Mouse (Mus musculus) Patski (cell line): ENCODE results near the gene Nrap. TPM values are rescaled to one million over a fixed set of nuclear protein-coding genes. Genes with fewer than 3 reads are reported as not detected.

Experiments
- ATAC-seq: fragments of 100-300 bp; one replicate; pipeline ENCODE4 v1.8.0; 2021
- CTCF ChIA-PET: fragments of 350-600 bp; sonication (Branson Sonifier 250); formaldehyde crosslinking; loops from one replicate; lab custom pipeline; 2022; ENCODE audit warnings: inconsistent platforms; lab: Charles Lee
- POLR2A ChIA-PET: fragments of 350-600 bp; sonication (Branson Sonifier 250); formaldehyde crosslinking; loops from one replicate; lab custom pipeline; 2022; ENCODE audit warnings: antibody characterized with exemption, inconsistent platforms; lab: Charles Lee
- DNase-seq: peaks from one replicate; pipeline ENCODE4 v3.0.0-alpha.2; 2011; ENCODE audit warnings: low read depth, low spot score
- H3K27me3 ChIP-seq: fragments of 371-371 bp; one replicate; pipeline ENCODE4 v1.5.1; 2021
- CTCF ChIP-seq: fragments of 100-300 bp; IDR thresholded peaks from one replicate; pipeline ENCODE4 v1.5.1; 2021
- in situ Hi-C: fragments of 300-500 bp; cut with MboI; formaldehyde crosslinking; loops from 3 replicates; pipeline ENCODE4 v1.11.1; 2018; ENCODE audit warnings: low pct_unique_long_range_greater_than_20kb, mixed read lengths
- polyA plus RNA-seq: library from polyadenylated mRNA; unstranded; gene quantifications from one replicate; pipeline ENCODE4 v1.2.3, GENCODE M21; 2021

Gene Nrap
- polyA plus RNA-seq, 1 experiment from 2014 or later, result 10.8 TPM

DNA sequence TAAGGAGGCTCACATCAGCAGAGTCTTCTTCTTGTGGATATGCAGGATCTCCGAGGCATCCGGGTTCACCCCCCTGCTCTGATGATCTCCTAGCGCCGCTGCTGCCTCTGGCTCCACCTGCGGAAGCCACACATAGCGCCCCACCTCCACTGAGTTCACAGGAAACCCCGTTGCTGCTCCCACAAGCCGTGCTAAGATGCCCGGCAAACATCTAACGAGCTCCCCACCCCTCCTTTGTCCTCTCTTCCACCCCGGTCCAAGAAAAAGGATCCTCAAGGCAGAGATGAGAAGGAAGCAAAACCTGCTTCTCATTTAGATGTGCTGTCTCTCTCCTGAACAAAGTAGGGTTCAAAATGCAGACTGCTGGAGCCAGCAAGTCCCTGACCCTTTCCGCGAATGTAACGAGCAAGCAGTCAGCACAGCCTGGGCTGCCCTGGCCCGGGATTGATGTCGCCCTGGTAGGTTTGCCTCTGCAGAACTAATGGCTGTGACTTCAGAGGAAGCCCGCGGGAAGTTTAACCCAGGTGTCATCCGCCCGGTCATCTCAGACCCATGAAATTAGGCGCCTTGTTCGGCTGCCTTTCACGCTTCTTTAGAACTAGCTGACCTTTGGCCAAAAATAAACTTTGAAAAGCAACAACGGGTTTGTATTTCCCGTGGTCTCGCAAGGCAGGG, 69.5 kb downstream of the Nrap start:
- no peak for TF ChIP-seq CTCF

DNA sequence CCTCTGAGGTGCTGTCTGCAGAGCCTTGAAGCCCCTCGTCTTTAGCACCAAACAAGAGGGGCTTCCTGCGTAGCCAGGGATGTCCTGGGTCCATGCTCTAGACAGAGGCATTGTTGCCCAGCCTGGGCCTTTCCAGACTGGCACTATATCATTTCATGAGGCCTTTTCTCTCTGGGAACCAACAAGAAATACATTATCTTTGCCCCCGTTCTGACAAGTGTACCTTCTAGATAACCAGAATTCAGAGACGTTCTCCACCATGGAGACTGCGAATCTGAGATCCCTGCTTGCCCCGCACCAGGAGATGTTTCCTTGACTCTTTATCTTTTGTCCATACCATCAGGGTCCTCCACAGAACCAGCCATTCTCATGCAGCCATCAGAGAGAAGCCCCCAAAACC, 70.2 kb downstream of the Nrap start:
- no peak for TF ChIP-seq CTCF
- ChIA-PET CTCF (no interaction called here), POLR2A (no interaction called here)
- peaks cover 6% of the 10 kb centered on the region for H3K27me3 ChIP-seq
- in situ Hi-C loops, result no loop called here
- DNase-seq (no peak), ATAC-seq (no peak)

More for the DNA sequence above, 69.5 kb downstream of the Nrap start:
- ChIA-PET CTCF (no interaction called here), POLR2A (no interaction called here)
- in situ Hi-C loops, result no loop called here
- ATAC-seq (no peak), DNase-seq (no peak)
- H3K27me3 ChIP-seq, result no peaks in the 10 kb centered on the region

DNA sequence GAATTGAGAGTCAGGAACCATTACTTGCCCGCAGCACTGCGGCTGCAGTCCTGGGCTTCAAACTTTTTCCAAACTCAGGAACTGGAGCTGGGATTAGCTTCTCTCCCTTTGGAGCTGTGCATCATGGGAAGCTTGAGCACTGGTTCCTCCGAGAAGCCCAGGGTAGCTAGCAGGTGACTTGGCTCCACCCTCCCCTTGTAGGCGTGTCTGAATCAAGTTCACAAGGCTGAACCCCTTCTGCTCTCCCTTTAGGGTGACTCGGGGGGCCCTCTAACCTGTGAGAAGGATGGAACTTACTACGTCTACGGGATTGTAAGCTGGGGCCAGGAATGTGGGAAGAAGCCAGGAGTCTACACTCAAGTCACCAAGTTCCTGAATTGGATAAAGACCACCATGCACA, 70.6 kb downstream of the Nrap start:
- no peak for TF ChIP-seq CTCF
- in situ Hi-C loops, result no loop called here
- H3K27me3 ChIP-seq, result peaks cover 10% of the 10 kb centered on the region
- DNase-seq (no peak), ATAC-seq (no peak)
- POLR2A ChIA-PET, result no interaction called here
- CTCF ChIA-PET, result no interaction called here

DNA sequence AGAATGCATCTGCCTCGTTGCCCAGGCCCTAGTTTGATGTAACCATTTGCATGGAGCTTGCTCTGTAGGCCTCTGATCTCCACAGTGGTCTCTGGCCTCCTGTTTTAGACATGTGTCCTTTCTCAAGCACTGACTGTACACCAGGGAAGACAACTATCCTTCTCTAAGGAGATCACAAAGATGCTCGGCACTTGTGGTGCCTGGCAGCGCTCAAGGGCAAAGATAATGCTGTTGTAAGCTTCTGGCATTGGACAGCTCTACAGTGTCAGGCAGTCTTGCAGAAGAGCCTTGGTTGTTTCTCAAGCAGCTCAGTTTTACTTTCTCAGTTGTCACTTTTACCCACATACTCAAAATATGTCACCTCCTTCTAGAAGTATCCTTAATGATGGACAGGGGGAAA, 73.3 kb downstream of the Nrap start:
- H3K27me3 ChIP-seq, result peaks cover 18% of the 10 kb centered on the region
- DNase-seq (no peak), ATAC-seq (no peak)
- in situ Hi-C loops, result no loop called here
- TF ChIP-seq CTCF, result no peak
- ChIA-PET POLR2A (no interaction called here), CTCF (interaction anchor here (1.0 kb wide), 1 partner anchor 10 kb away, joined by 3 read pairs; no protein-coding TSS in a partner anchor)

DNA sequence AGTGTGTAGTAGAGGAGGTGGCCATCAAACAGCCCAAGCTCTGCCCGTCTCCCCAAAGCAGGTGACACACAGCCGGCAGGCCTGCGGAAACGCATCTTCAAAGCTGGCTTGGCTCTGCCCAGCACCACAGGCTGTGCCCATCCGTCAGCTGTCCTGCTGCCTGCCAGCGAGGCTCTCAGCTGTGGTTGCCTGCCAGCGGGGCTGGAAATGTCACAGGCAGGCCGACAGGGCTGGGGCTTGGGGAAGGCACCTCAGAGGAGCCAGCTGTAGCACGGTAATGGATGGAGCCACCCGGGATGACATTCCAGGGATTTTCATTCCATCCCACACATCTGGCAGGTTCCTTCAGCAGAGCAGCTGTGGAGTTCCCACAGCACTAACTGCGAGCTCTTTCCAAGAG, 89.0 kb downstream of the Nrap start:
- ATAC-seq, result no peak
- TF ChIP-seq CTCF, result no peak
- DNase-seq, result no peak
- peaks cover 41% of the 10 kb centered on the region for H3K27me3 ChIP-seq
- CTCF ChIA-PET, result no interaction called here
- POLR2A ChIA-PET, result no interaction called here
- in situ Hi-C loops, result no loop called here

DNA sequence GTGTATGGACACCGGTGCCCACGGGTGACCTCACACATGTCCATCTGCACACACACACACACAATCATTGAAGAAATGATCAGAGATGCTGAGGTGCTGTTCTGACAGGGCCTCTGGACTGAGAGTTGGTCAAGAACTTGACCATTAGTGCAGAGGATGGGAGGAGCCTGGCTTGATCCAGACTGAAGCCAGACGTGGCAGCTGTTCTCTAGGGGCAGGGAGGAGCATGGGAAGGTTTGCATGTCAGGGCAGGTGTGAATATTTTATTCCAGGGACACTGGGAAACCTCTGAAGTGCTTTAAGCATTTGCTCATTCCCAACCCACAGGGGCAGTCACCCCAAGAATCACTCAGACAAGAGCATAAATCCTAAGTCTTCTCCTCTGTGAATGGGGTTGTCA, 92.6 kb downstream of the Nrap start:
- no peak for ATAC-seq
- in situ Hi-C loops, result no loop called here
- CTCF ChIA-PET, result interaction anchor here (1.3 kb wide), 1 partner anchor 964 kb away, joined by 3 read pairs; no protein-coding TSS in a partner anchor
- no peak for TF ChIP-seq CTCF
- POLR2A ChIA-PET, result no interaction called here
- DNase-seq, result no peak
- H3K27me3 ChIP-seq, result peaks cover 33% of the 10 kb centered on the region

DNA sequence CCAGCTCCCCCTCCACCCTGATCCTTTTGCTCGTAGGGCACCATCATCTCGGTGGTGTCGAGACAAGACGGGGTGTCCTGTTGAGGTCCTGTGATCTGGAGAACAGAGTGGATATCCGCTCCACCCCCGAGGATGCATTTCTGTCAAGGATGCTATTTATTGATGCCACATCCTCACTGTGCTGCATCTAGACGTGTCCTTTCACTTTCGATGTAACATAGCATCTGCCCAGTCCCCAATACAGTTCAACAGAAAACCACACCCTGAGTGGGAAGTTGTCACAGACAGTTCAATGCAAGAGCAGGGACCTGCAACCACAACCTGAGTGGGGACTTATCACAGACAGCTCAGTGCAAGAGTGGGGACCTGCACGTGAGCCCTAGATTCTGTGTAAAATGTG, 93.2 kb downstream of the Nrap start:
- DNase-seq (no peak), ATAC-seq (no peak)
- in situ Hi-C loops, result no loop called here
- CTCF ChIA-PET, result interaction anchor here (1.3 kb wide), 1 partner anchor 964 kb away, joined by 3 read pairs; no protein-coding TSS in a partner anchor
- TF ChIP-seq CTCF, result no peak
- H3K27me3 ChIP-seq, result peaks cover 33% of the 10 kb centered on the region
- POLR2A ChIA-PET, result no interaction called here

DNA sequence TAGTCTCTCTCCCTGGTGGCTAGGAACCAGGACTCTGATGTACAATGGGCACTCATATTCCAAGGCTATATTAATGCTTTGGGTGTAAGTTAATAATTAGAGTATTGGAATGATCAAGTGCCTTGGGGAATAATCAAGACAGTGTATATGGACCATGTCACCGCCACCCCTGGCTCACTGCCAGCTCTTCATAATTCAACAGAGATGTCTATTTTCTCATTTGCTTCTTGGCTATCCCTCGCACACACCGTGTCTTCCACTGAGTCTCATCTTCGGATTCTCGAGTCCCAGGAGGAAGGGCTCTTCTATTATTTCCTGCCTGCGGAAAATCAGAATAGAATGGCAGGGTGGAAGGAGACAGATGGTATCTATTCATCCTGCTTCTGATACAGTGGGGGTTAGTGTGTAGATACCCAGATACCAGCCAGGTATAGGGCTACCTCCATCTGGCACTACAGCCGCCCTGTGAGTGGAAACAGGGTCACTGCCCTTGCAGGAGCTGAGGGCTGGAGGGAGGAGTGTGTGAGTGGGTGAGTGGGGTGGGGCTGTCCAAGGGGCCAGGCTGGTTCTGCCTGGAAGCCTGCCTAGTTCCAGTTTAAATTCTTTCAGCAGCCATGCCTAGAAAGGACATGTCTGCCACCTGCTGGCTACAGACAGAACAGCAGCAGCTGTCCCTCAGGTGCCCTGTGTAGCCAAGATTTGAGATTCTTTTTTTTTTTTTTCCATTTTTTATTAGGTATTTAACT, 95.0 kb downstream of the Nrap start:
- ChIA-PET CTCF (interaction anchor here (0.7 to 2.8 kb wide), 10 partner anchors 9 to 160 kb away, joined by 3 to 12 read pairs (median 3); no protein-coding TSS in a partner anchor), POLR2A (interaction anchor here (0.6 kb wide), 1 partner anchor 1340 kb away, joined by 3 read pairs; no protein-coding TSS in a partner anchor)
- peaks cover 26% of the 10 kb centered on the region for H3K27me3 ChIP-seq
- in situ Hi-C loops, result no loop called here
- DNase-seq (no peak), ATAC-seq (peak; percentile 81)
- TF ChIP-seq CTCF, result peak; percentile 90

DNA sequence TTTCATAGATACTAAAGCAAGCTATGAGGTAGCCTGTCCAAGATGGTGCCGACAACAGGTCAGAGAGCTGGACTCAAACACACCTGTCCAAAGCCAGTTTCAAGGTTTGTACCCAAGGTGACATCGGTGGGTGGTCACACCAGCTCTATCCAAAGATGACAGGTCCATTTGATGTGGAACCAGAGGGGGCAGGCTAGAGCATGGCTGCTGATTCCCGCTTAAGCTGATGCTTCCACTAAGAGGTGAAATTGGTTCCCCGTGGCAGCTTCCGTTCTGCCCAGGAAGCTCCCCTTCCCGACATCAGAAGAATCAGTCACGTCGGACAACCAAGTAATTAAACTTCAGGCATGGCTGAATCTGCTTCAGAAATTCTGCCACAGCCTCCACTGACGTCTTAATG, 97.5 kb downstream of the Nrap start:
- ChIA-PET POLR2A (no interaction called here), CTCF (interaction anchor here (0.7 to 0.9 kb wide), 2 partner anchors 15 to 158 kb away, joined by 3 to 4 read pairs; no protein-coding TSS in a partner anchor)
- H3K27me3 ChIP-seq, result peaks cover 13% of the 10 kb centered on the region
- ATAC-seq, result no peak
- DNase-seq, result no peak
- TF ChIP-seq CTCF, result peak; percentile 26
- in situ Hi-C loops, result no loop called here

DNA sequence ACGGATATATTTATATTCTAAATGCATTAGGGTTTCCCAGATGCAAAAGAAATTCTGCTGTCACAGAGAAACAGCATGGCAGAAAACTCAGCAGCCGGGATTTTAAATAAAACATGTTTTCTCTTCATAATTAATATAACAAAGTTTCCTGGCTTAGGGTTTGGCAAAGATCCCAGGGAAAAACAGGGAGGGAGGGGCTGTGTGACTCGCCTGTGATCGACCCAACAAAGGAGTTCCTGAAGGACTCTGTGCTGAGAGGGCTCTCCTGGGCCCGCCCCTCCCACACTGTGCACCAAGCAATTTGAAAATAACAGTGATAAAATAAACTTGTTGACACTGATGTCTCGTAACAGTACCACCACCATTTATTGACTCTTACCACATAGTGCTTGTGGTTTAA, 97.9 kb downstream of the Nrap start:
- TF ChIP-seq CTCF, result no peak
- ChIA-PET CTCF (interaction anchor here (0.7 to 0.9 kb wide), 2 partner anchors 14 to 157 kb away, joined by 3 to 4 read pairs; no protein-coding TSS in a partner anchor), POLR2A (interaction anchor here (0.6 to 1.7 kb wide), 2 partner anchors 33 to 40 kb away, joined by 4 to 5 read pairs; no protein-coding TSS in a partner anchor)
- DNase-seq (no peak), ATAC-seq (no peak)
- peaks cover 8% of the 10 kb centered on the region for H3K27me3 ChIP-seq
- in situ Hi-C loops, result no loop called here
